Mouse (Mus musculus) colon, adult 2 months (tissue): Measurements from ENCODE around the gene Gm14226. TPM values are rescaled to one million over a fixed set of nuclear protein-coding genes. Genes with fewer than 3 reads are reported as not detected.

Experiments
- polyA plus RNA-seq: library from polyadenylated mRNA; depleted of rRNA; stranded (reverse); fragments of >200 nt; gene quantifications from 2 replicates; pipeline ENCODE4 v1.2.3, GENCODE M21; 2012; rRNA removed

The Gm14226 gene
- polyA plus RNA-seq = 0.03 and 0.08 TPM in 2 replicates

GRCm38 (mm10) chr2:155018251-155018755, at the start of gene Gm14226:
Gene Gm14226, plus strand, starts transcription at chr2:155018266.

DNA sequence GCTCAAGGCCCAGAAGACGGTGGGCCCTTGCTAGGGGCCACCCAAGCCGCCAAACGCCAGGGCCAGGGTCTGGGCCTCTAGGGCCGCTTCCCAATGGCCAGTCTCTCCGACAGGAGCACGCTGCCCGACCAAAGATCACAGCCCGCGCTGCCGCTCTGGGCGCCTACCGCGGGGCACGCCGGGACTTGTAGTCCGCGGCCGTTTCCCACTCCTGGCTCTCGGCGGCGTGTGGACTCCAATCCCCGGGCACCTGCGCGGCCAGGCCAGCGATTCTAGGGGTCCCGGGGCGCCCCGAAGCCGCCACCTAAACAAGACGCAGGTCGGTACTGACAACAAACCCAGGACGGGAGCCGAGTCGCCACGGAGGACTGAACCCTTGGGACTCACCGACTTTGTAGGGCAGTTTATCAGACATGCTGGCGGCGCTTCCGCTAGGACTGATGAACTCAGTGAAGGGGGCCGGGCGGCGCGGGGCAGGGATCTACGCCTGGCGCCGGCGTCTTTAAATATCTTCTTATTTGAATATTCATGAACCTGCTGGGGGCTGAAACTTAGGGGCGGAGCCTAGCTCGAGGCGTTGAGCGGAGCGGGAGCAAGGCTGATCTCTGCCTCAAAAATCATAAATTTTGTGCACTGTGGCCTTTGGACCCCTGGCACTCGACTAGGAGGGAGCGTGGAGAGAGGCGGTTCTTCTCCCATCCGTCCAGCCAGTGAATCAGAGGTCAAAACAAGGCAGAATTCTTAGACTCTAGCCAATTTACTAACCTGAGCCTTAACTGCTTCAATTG, 56.1 kb downstream of the Gm14226 start, which contains the start of gene Ahcy:
Ahcy (minus strand) TSS at position 520 of the 788 bp plus-strand sequence.

Other genes with a start within 250 kb of the Gm14226 start
- not detected in 2 replicates for gene Gm14214, start 248.2 kb upstream of the Gm14226 start, polyA plus RNA-seq
- 228 and 243 TPM in 2 replicates for gene Raly, start 227.2 kb upstream of the Gm14226 start, polyA plus RNA-seq
- 0.30 TPM in 1 of 2 replicates, not detected in the other for gene a, start 226.9 kb upstream of the Gm14226 start, polyA plus RNA-seq
- gene Eif2s2, start 125.3 kb upstream of the Gm14226 start, polyA plus RNA-seq = 11.9 and 12.6 TPM in 2 replicates
- gene Ahcy, start 56.2 kb downstream of the Gm14226 start, polyA plus RNA-seq = 129 and 146 TPM in 2 replicates
- gene Itch, start 115.2 kb downstream of the Gm14226 start, polyA plus RNA-seq = 6.4 and 6.8 TPM in 2 replicates
- 147 and 158 TPM in 2 replicates for gene Dynlrb1, start 218.3 kb downstream of the Gm14226 start, polyA plus RNA-seq